Mouse (Mus musculus) heart, postnatal 0 days (tissue): ENCODE data around the gene Il17rb.

Source experiments
- CTCF ChIP-seq: IDR thresholded peaks from 2 replicates; pipeline ENCODE4 v1.5.1; 2016; ENCODE audit warnings: antibody characterized with exemption, control low read depth, low read depth
- EP300 ChIP-seq: IDR thresholded peaks from 2 replicates; pipeline ENCODE4 v1.6.1; 2016; ENCODE audit warnings: antibody characterized with exemption, low read depth

GRCm38 (mm10) chr14:30045704-30046220, 37.1 kb upstream of the Il17rb start:
- TF ChIP-seq CTCF (no peak), EP300 (no peak)
